Mouse (Mus musculus) myocyte (in vitro differentiated cells): ENCODE results near the gene Bhlhe23. TPM values are rescaled to one million over a fixed set of nuclear protein-coding genes. Genes with fewer than 3 reads are reported as not detected.

ENCODE experiments used
- H3K27me3 ChIP-seq: one replicate; pipeline ENCODE4 v1.6.1; 2011; ENCODE audit not compliant: control insufficient read depth, insufficient read depth, insufficient read length
- H3K36me3 ChIP-seq: one replicate; pipeline ENCODE4 v1.6.1; 2011; ENCODE audit not compliant: control insufficient read depth, insufficient read depth
- H3K4me2 ChIP-seq: one replicate; pipeline ENCODE4 v1.6.1; 2011; ENCODE audit warnings: low read depth, control low read depth
- H3K4me3 ChIP-seq: one replicate; pipeline ENCODE4 v1.5.1; 2011; ENCODE audit warnings: mild to moderate bottlenecking, control low read depth, moderate library complexity
- H3K79me2 ChIP-seq: one replicate; pipeline ENCODE4 v1.6.1; 2011; ENCODE audit not compliant: control insufficient read depth, insufficient read depth
- H3ac ChIP-seq: one replicate; pipeline ENCODE4 v1.6.1; 2011; ENCODE audit not compliant: control insufficient read depth, insufficient read length
- CEBPB ChIP-seq: IDR thresholded peaks from 2 replicates; pipeline ENCODE4 v1.6.1; 2011; ENCODE audit warnings: mild to moderate bottlenecking, moderate library complexity; ENCODE audit not compliant: poor library complexity, insufficient read depth, severe bottlenecking
- E2F4 ChIP-seq: IDR thresholded peaks from one replicate; pipeline ENCODE4 v1.6.1; 2011; ENCODE audit warnings: mild to moderate bottlenecking, control low read depth, moderate library complexity; ENCODE audit not compliant: insufficient read depth
- MAX ChIP-seq: IDR thresholded peaks from one replicate; pipeline ENCODE4 v1.6.1; 2011; ENCODE audit warnings: low read depth, mild to moderate bottlenecking, control low read depth
- MYOD1 ChIP-seq, 3 experiments: IDR thresholded peaks; one replicate each; pipeline ENCODE4 v1.6.1; 2011; ENCODE audit warnings: control low read depth in 2 of 3, low read depth in 2 of 3, mild to moderate bottlenecking in 2 of 3, moderate library complexity in 1 of 3; ENCODE audit not compliant: insufficient read length in 2 of 3, control insufficient read depth in 1 of 3
- MYOG ChIP-seq, 3 experiments: IDR thresholded peaks; one replicate each; pipeline ENCODE4 v1.6.1; 2011; ENCODE audit warnings: control low read depth in 2 of 3, low read depth in 2 of 3, mild to moderate bottlenecking in 2 of 3; ENCODE audit not compliant: insufficient read length in 2 of 3, control insufficient read depth in 1 of 3, insufficient read depth in 1 of 3
- POLR2A ChIP-seq: IDR thresholded peaks from one replicate; pipeline ENCODE4 v1.6.1; 2011; ENCODE audit warnings: low read depth, mild to moderate bottlenecking, control low read depth, moderate library complexity; ENCODE audit not compliant: insufficient read length
- POLR2AphosphoS2 ChIP-seq: IDR thresholded peaks from one replicate; pipeline ENCODE4 v1.6.1; 2011; ENCODE audit warnings: low read depth, control low read depth; ENCODE audit not compliant: insufficient read length
- REST ChIP-seq: IDR thresholded peaks from one replicate; pipeline ENCODE4 v1.6.1; 2011; ENCODE audit warnings: mild to moderate bottlenecking, control low read depth, moderate library complexity; ENCODE audit not compliant: insufficient read depth, insufficient read length
- SRF ChIP-seq: IDR thresholded peaks from one replicate; pipeline ENCODE4 v1.6.1; 2011; ENCODE audit warnings: low read depth; ENCODE audit not compliant: control insufficient read depth, insufficient read length
- TCF12 ChIP-seq: IDR thresholded peaks from one replicate; pipeline ENCODE4 v1.6.1; 2011; ENCODE audit warnings: mild to moderate bottlenecking, control low read depth; ENCODE audit not compliant: poor library complexity, insufficient read depth, severe bottlenecking
- TCF3 ChIP-seq: IDR thresholded peaks from one replicate; pipeline ENCODE4 v1.6.1; 2011; ENCODE audit warnings: low read depth, control low read depth; ENCODE audit not compliant: insufficient read length
- USF1 ChIP-seq: IDR thresholded peaks from one replicate; pipeline ENCODE4 v1.6.1; 2011; ENCODE audit warnings: low read depth, mild to moderate bottlenecking, control low read depth, moderate library complexity
- polyA plus RNA-seq: library from polyadenylated mRNA; unstranded; fragments of >200 nt; fragmentation: generic; extraction: Trizol; gene quantifications from one replicate; pipeline ENCODE4 v1.2.1, GENCODE M21; 2012; ENCODE audit warnings: missing spikeins

The Bhlhe23 gene
- polyA plus RNA-seq, 1 experiment = not detected

DNA sequence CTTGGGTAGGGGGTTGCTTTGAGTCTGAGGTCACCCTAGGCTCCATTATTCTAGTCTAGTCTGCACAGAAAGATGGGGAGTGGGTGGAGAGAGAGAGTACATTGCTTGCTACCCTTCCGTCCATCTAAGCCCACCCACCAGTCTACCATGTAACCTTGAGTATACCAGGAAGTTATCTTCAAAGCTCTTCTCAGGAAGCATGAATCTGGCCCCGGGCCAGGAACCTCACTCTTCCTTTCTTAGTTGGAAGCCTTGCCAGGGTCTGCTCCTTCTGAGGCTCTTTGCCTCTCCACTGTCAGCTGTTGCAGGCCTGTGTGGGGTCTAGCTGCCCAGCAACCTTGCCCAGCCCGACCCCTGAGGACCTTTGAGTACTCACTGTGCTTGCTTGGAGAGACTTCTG, 45.7 kb downstream of the Bhlhe23 start:
- H3K4me3 ChIP-seq = no peak overlapping the region
- H3K4me2 ChIP-seq = no peak overlapping the region
- no peak for TF ChIP-seq SRF
- TF ChIP-seq REST = no peak
- no peak for TF ChIP-seq TCF12
- no peak for TF ChIP-seq MYOD1 (IDR thresholded peaks at IDR 0.05; ENCODE audit: control insufficient read depth in 1 of 3, insufficient read length in 2 of 3, low read depth in 2 of 3)
- no peak for TF ChIP-seq CEBPB
- TF ChIP-seq MYOG (IDR thresholded peaks at IDR 0.05; ENCODE audit: control insufficient read depth in 1 of 3, insufficient read depth in 1 of 3, insufficient read length in 2 of 3, low read depth in 2 of 3) = no peak
- no peak for TF ChIP-seq MAX
- H3K79me2 ChIP-seq = no peaks in the 10 kb centered on the region
- no peaks in the 10 kb centered on the region for H3K36me3 ChIP-seq
- H3ac ChIP-seq = no peak overlapping the region
- peaks cover 45% of the 10 kb centered on the region for H3K27me3 ChIP-seq

DNA sequence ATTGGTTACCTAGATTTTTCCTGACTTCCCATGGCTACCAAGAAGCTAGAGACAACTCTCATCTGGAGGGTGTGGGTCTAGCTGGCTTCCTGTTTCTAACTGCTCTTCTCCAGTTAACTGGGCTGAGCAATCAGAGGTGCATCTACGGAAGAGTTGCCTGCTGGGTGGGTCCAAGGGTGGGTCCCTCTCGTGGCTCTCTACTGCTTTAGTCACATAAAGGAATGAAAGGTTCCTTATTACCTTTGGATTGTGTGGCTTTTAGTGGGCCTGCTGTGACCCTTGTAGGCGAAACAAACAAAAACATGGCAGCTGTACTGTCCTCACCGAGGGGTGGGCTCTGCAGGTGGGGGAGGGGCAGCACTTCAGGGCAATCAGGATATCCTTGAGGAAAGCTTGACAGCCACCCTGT, 49.1 kb downstream of the Bhlhe23 start:
- H3K79me2 ChIP-seq = no peaks in the 10 kb centered on the region
- H3K36me3 ChIP-seq = peaks cover 9% of the 10 kb centered on the region
- no peak for TF ChIP-seq MAX
- TF ChIP-seq USF1 = no peak
- no peak for TF ChIP-seq TCF12
- no peak for TF ChIP-seq MYOG (IDR thresholded peaks at IDR 0.05; ENCODE audit: control insufficient read depth in 1 of 3, insufficient read depth in 1 of 3, insufficient read length in 2 of 3, low read depth in 2 of 3)
- no peak for TF ChIP-seq MYOD1 (IDR thresholded peaks at IDR 0.05; ENCODE audit: control insufficient read depth in 1 of 3, insufficient read length in 2 of 3, low read depth in 2 of 3)
- TF ChIP-seq E2F4 = no peak
- TF ChIP-seq TCF3 = no peak
- TF ChIP-seq CEBPB = no peak
- no peak for TF ChIP-seq REST
- TF ChIP-seq SRF = no peak
- TF ChIP-seq POLR2AphosphoS2 = no peak
- TF ChIP-seq POLR2A = no peak
- peaks cover 17% of the 10 kb centered on the region for H3K27me3 ChIP-seq
- H3K4me2 ChIP-seq = no peak overlapping the region
- no peak overlapping the region for H3ac ChIP-seq
- no peak overlapping the region for H3K4me3 ChIP-seq

DNA sequence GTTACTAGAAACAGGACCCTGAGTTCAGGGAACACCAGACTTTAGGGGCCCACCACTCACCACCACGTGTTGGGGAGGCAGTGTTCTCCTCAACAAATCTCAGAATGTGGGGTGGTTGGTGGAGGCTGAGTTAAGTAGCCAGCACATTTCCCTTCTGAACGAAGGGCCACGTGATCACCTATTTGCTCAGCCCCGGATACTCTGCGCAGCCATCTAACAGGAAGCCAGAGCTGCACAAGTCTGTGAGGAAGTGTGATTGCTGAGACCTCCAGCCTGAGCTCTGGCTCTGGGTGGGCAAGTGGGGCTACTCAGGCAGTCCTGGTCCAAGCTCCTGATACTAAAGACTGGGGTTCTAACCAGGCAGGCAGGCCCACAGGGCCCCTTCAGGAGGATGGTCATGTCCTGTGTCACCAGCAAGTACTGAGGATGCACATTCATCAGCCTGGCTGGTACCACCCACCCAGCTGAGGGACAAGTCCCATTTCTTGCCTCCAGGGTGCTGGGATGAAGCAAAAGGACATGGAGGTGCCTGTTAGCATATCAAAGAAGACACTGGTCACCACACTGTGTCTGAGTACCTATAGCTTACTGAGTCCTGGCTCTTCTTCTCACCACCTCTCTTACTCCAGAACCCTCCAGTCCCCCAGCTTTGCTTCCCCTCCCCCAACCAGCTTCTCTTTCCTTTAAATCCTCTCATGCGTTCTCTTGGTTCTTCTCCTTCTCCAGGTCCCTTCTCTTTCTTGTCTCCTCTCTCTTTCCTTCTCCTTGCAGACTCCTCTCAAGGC, 49.9 kb downstream of the Bhlhe23 start:
- no peak overlapping the region for H3K4me2 ChIP-seq
- H3K36me3 ChIP-seq = peaks cover 14% of the 10 kb centered on the region
- no peak overlapping the region for H3K4me3 ChIP-seq
- TF ChIP-seq SRF (no peak), MYOD1 (IDR thresholded peaks at IDR 0.05; ENCODE audit: control insufficient read depth in 1 of 3, insufficient read length in 2 of 3, low read depth in 2 of 3) (no peak), POLR2A (no peak), TCF12 (no peak)
- no peak overlapping the region for H3ac ChIP-seq
- H3K27me3 ChIP-seq = peaks cover 9% of the 10 kb centered on the region
- no peaks in the 10 kb centered on the region for H3K79me2 ChIP-seq

DNA sequence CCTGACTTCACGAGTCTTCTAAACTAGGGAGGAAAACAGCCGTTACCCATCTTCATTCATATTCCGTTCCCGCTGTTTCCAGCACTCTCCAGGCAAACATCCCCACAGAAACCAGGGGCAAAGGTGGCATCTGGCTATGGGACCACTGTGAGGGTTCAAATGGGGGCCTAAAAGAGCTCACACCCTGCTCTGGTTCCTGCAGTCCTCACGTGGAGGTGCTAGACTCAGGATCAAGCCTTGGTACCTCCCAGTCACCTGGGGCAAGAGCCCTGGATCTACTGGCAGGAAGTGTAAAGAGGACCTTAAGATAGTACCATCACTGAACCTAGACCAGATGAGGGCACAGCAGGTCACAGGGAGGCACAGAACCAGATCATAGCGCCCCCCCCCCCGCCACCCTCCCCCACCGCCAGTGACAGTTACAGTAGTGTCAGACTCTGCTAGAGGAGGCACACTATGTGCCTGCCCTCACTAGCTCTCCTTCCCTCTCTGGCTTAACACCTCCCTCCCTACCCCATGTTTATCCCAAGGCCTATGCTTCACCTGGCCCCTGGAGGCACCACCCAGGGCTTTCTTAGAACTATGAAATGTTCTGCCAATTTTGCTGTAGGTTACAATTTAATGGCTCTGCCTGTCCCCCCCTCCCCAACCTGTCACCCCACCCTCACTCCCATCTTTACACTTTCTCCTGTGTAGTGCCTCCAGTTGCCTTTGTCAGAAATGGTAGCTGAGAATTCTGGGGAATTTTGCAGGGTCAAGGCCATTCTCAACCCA, 50.7 kb downstream of the Bhlhe23 start:
- Histone ChIP-seq H3ac (no peak overlapping the region), H3K4me2 (no peak overlapping the region), H3K4me3 (no peak overlapping the region)

More for the DNA sequence above, 50.7 kb downstream of the Bhlhe23 start:
- Histone ChIP-seq H3K36me3 (peaks cover 21% of the 10 kb centered on the region), H3K79me2 (no peaks in the 10 kb centered on the region), H3K27me3 (peaks cover 1% of the 10 kb centered on the region)
- TF ChIP-seq MYOD1 (IDR thresholded peaks at IDR 0.05; ENCODE audit: control insufficient read depth in 1 of 3, insufficient read length in 2 of 3, low read depth in 2 of 3) (no peak), SRF (no peak), POLR2A (no peak), MAX (no peak), MYOG (IDR thresholded peaks at IDR 0.05; ENCODE audit: control insufficient read depth in 1 of 3, insufficient read depth in 1 of 3, insufficient read length in 2 of 3, low read depth in 2 of 3) (no peak), USF1 (no peak), TCF3 (no peak), TCF12 (no peak), E2F4 (no peak), CEBPB (no peak), REST (no peak), POLR2AphosphoS2 (no peak)
